Mouse (Mus musculus): Measurements from ENCODE around the gene Runx2. TPM values are rescaled to one million over a fixed set of nuclear protein-coding genes. Genes with fewer than 3 reads are reported as not detected.
A peak's percentile ranks its signal among the peaks of the same experiment; 100 is the strongest.

Runx2 gene
- polyA plus RNA-seq, 1 experiment from 2014 or later, result 0.25 TPM

DNA sequence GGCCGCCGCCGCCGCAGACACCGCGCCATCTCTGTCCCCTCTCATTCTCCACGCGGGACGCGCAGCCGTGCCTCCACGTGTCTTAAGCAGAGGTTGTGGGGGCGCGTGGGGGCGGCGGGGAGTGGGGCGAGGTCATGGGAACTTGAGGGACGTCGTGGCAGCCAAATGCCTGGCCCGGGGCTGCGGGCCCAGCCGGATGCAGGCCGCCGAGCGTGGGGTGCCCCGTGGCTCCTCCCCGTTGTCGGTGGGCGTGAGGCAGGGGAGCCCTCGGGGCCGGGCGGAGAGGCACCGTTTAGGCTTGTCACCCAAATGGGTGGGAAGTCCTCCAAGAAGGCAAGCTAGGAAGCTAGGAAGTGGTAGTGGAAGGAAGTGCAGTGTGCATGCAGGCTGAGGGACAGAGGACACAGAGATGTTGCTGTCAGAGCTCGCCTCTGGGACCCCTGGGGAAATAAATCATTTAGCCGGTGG lies 37.2 kb downstream of the Runx2 start:
- H3K4me1 ChIP-seq (ENCODE audit: control insufficient read depth, insufficient read depth, low read length), result peaks cover 4% of the 10 kb centered on the region; the same call in 1 of the 2 replicates
- WGBS, result 1% methylated on average over 35 of the region's 35 CpGs
- H3K27ac ChIP-seq (ENCODE audit: low read depth, low read length), result peak overlapping the region; percentile 88

DNA sequence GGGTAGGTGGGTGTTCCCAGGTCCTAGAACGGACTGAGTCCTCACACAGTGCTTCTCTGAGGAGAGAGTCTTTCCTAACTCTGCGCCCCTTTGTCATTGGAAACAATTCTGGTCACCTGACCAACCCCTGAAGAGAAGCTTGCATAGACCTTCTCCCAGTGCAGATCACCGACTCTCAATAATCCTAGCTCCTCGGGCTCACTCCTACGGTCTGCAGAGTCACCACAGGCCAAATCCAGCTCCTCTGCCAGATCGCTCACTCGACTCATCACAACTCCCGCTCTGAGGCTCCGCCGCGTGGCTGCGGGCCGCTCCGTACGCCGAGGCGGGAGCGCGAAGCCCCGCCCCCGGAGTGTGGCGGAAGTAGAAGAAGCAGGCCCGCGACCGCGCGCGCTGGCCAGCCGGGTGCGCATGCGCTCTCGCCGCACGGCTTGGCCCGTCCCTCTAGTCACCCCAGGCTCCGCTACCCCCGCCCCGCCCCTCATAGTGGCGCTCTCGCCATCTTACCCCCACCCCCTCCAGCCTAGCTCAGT lies 37.8 kb downstream of the Runx2 start, which contains the start of gene Supt3:
TSS of gene Supt3 (plus strand) at position 415 of the 533 bp plus-strand sequence.
- Histone ChIP-seq H3K36me3 (ENCODE audit: control insufficient read depth, insufficient read depth, low read length) (no peaks in the 10 kb centered on the region), H3K27ac (ENCODE audit: low read depth, low read length) (peak within 1 kb of the TSS; percentile 88), H3K9ac (ENCODE audit: low read length) (peak within 1 kb of the TSS; percentile 97), H3K4me1 (ENCODE audit: control insufficient read depth, insufficient read depth, low read length) (peaks cover 4% of the 10 kb centered on the region; the same call in 1 of the 2 replicates), H3K27me3 (replicated peaks; ENCODE audit: control insufficient read depth, insufficient read depth, low read length) (no peaks in the 10 kb centered on the region), H3K9me3 (replicated peaks; ENCODE audit: control insufficient read depth, low read length) (no peaks in the 10 kb centered on the region), H3K4me3 (ENCODE audit: low read depth, low read length) (peak within 1 kb of the TSS; percentile 80), H3K4me2 (ENCODE audit: low read length) (peak within 1 kb of the TSS; percentile 64)
- under 1% methylated on average over 38 of the region's 40 CpGs for WGBS
- DNase-seq (ENCODE audit: low spot score) (peak; percentile 97), ATAC-seq (peak; percentile 98)

More for the DNA sequence above, 37.2 kb downstream of the Runx2 start:
- peak overlapping the region; percentile 97 for H3K9ac ChIP-seq (ENCODE audit: low read length)
- no peaks in the 10 kb centered on the region for H3K36me3 ChIP-seq (ENCODE audit: control insufficient read depth, insufficient read depth, low read length)
- no peaks in the 10 kb centered on the region for H3K27me3 ChIP-seq (replicated peaks; ENCODE audit: control insufficient read depth, insufficient read depth, low read length)
- ATAC-seq (peak; percentile 90), DNase-seq (ENCODE audit: low spot score) (peak; percentile 73)
- H3K9me3 ChIP-seq (replicated peaks; ENCODE audit: control insufficient read depth, low read length), result no peaks in the 10 kb centered on the region
- peak overlapping the region; percentile 80 for H3K4me3 ChIP-seq (ENCODE audit: low read depth, low read length)
- H3K4me2 ChIP-seq (ENCODE audit: low read length), result peak overlapping the region; percentile 64

DNA sequence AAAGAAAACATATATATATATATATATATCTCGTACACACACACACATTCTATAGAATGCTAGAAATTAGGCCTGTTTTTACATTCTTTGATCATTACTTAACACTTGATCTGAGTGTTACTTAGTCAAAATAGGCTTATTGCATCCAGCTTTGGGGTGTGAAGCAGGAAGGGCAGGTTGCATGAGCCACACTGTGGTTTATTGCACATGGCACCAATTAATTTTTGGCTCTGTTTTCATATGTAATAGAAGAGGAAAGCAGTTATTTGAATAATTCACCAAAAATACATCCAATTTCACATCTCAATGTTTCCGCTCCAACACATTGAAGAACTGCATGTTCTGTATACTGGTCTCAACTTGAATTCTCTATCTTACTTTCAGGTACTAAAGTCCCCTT lies 42.0 kb downstream of the Runx2 start:
- Histone ChIP-seq H3K27me3 (replicated peaks; ENCODE audit: control insufficient read depth, insufficient read depth, low read length) (no peaks in the 10 kb centered on the region), H3K27ac (ENCODE audit: low read depth, low read length) (no peak overlapping the region), H3K4me1 (ENCODE audit: control insufficient read depth, insufficient read depth, low read length) (no peaks in the 10 kb centered on the region), H3K9ac (ENCODE audit: low read length) (no peak overlapping the region), H3K9me3 (replicated peaks; ENCODE audit: control insufficient read depth, low read length) (no peaks in the 10 kb centered on the region), H3K4me2 (ENCODE audit: low read length) (no peak overlapping the region), H3K36me3 (ENCODE audit: control insufficient read depth, insufficient read depth, low read length) (no peaks in the 10 kb centered on the region), H3K4me3 (ENCODE audit: low read depth, low read length) (no peak overlapping the region)
- WGBS, result 84% methylated on average over 2 of the region's 2 CpGs
- ATAC-seq (no peak), DNase-seq (ENCODE audit: low spot score) (no peak)

DNA sequence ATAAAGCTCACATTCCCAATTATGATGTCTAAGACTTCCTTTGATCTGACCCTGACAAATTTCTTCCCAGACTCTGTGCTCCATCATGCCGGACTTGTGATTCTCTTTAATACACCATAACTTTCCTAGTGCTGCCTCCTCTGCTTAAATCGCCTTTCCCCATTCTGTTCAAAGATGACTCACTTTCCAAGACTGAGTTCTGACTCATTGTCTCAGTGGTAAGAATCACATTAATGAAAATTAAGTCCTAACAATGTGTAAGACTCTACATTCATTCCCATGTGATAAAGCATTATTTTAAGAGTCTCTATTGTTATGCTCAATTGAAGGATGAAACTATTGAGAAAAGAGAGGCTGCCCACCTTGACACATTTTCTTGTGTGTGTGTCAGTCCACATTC lies 43.7 kb downstream of the Runx2 start:
- ATAC-seq (no peak), DNase-seq (ENCODE audit: low spot score) (no peak)
- Histone ChIP-seq H3K9ac (ENCODE audit: low read length) (no peak overlapping the region), H3K4me3 (ENCODE audit: low read depth, low read length) (no peak overlapping the region), H3K36me3 (ENCODE audit: control insufficient read depth, insufficient read depth, low read length) (no peaks in the 10 kb centered on the region), H3K4me1 (ENCODE audit: control insufficient read depth, insufficient read depth, low read length) (no peaks in the 10 kb centered on the region), H3K27ac (ENCODE audit: low read depth, low read length) (no peak overlapping the region), H3K9me3 (replicated peaks; ENCODE audit: control insufficient read depth, low read length) (no peaks in the 10 kb centered on the region), H3K4me2 (ENCODE audit: low read length) (no peak overlapping the region), H3K27me3 (replicated peaks; ENCODE audit: control insufficient read depth, insufficient read depth, low read length) (no peaks in the 10 kb centered on the region)
- WGBS, result 87% methylated on average over 2 of the region's 2 CpGs

DNA sequence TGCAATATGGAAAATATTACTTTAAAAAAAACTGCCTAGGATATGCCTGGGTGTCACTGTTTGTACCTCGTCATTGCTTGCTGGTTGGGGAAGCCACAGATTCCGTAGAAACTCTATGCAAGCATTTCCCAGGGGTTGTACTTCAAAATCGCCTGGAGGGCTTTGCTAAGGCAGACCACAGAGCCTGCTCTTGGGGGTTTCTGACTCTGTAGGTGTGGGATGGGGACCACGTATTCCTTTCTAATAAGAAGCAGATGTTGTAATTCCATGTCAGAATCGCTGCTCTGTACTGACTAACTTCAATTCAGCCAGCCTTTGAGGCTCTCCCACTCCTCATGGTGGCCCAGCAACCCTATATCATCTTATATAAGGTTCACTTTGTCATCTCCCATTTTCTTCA lies 46.1 kb downstream of the Runx2 start:
- Histone ChIP-seq H3K36me3 (ENCODE audit: control insufficient read depth, insufficient read depth, low read length) (no peaks in the 10 kb centered on the region), H3K9ac (ENCODE audit: low read length) (no peak overlapping the region), H3K27ac (ENCODE audit: low read depth, low read length) (no peak overlapping the region), H3K4me2 (ENCODE audit: low read length) (no peak overlapping the region), H3K9me3 (replicated peaks; ENCODE audit: control insufficient read depth, low read length) (no peaks in the 10 kb centered on the region), H3K4me3 (ENCODE audit: low read depth, low read length) (no peak overlapping the region), H3K4me1 (ENCODE audit: control insufficient read depth, insufficient read depth, low read length) (no peaks in the 10 kb centered on the region), H3K27me3 (replicated peaks; ENCODE audit: control insufficient read depth, insufficient read depth, low read length) (no peaks in the 10 kb centered on the region)
- DNase-seq (ENCODE audit: low spot score) (no peak), ATAC-seq (no peak)
- WGBS, result 67% methylated on average over 5 of the region's 5 CpGs

DNA sequence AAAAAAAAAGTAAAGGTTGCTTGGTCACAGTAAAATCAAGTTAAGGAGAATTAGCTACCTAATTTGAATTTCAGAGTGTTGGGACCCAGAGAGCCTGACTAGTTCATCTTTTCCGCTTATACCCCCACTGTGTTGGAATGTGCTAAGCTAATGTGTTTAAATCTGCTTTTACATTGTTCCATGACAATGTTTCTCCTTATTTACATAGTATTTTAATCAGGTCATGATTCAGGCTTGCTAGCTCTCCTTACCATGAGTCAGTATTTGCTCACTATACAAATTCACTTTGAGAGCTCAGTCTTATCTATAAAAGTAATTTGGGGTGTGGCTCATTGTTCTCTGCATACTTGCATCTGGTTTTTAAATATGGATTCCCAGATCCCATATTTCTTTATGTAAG lies 47.2 kb downstream of the Runx2 start:
- Histone ChIP-seq H3K36me3 (ENCODE audit: control insufficient read depth, insufficient read depth, low read length) (no peaks in the 10 kb centered on the region), H3K4me2 (ENCODE audit: low read length) (no peak overlapping the region), H3K27ac (ENCODE audit: low read depth, low read length) (no peak overlapping the region), H3K9ac (ENCODE audit: low read length) (no peak overlapping the region), H3K4me1 (ENCODE audit: control insufficient read depth, insufficient read depth, low read length) (no peaks in the 10 kb centered on the region), H3K27me3 (replicated peaks; ENCODE audit: control insufficient read depth, insufficient read depth, low read length) (no peaks in the 10 kb centered on the region), H3K4me3 (ENCODE audit: low read depth, low read length) (no peak overlapping the region), H3K9me3 (replicated peaks; ENCODE audit: control insufficient read depth, low read length) (no peaks in the 10 kb centered on the region)
- DNase-seq (ENCODE audit: low spot score) (no peak), ATAC-seq (no peak)
- WGBS, result 76% methylated on average over 1 of the region's 1 CpGs

DNA sequence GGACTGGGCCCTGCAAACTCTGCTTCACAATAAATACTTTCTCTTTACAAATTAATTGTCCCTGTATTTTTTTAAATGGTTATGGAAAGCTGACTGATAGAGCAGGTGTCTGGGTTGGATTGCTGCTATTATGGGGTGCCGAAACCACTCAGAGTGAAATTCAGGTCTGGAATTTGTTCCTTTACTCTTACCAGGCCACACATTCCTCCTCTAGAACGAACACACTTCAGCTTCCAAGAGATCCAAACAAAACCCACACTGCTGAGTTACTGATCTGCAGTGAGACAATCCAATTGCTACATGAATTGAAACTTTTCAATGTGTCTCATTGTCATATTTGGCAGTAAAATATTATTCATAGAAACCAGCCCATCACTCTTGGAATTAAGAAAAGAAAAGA lies 47.6 kb downstream of the Runx2 start:
- Histone ChIP-seq H3K36me3 (ENCODE audit: control insufficient read depth, insufficient read depth, low read length) (no peaks in the 10 kb centered on the region), H3K27ac (ENCODE audit: low read depth, low read length) (no peak overlapping the region), H3K9me3 (replicated peaks; ENCODE audit: control insufficient read depth, low read length) (no peaks in the 10 kb centered on the region), H3K4me1 (ENCODE audit: control insufficient read depth, insufficient read depth, low read length) (no peaks in the 10 kb centered on the region), H3K9ac (ENCODE audit: low read length) (no peak overlapping the region), H3K27me3 (replicated peaks; ENCODE audit: control insufficient read depth, insufficient read depth, low read length) (no peaks in the 10 kb centered on the region), H3K4me3 (ENCODE audit: low read depth, low read length) (no peak overlapping the region), H3K4me2 (ENCODE audit: low read length) (no peak overlapping the region)
- no peak for DNase-seq (ENCODE audit: low spot score)
- 71% methylated on average over 2 of the region's 2 CpGs for WGBS
- no peak for ATAC-seq

DNA sequence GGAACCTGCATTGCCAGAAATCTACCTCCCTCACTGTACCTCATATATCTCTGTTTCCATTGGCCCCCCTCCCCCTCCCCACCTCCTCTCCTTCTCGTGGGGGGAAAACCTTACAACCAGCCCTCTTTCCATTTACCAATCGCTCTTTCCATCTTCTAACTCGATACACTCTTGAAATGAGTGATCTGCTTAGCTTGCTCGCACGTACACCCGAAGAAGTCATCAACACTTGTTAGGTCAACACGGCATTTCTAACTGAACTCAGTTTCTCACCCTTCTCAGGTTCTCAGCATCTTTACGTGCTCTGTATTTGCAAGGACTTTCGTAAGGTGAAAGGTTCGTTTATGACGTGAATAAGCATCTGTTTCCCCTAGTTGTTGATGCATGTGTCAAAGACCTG lies 48.3 kb downstream of the Runx2 start:
- Histone ChIP-seq H3K27me3 (replicated peaks; ENCODE audit: control insufficient read depth, insufficient read depth, low read length) (no peaks in the 10 kb centered on the region), H3K4me2 (ENCODE audit: low read length) (no peak overlapping the region), H3K4me1 (ENCODE audit: control insufficient read depth, insufficient read depth, low read length) (no peaks in the 10 kb centered on the region), H3K9me3 (replicated peaks; ENCODE audit: control insufficient read depth, low read length) (no peaks in the 10 kb centered on the region), H3K27ac (ENCODE audit: low read depth, low read length) (no peak overlapping the region), H3K36me3 (ENCODE audit: control insufficient read depth, insufficient read depth, low read length) (no peaks in the 10 kb centered on the region), H3K9ac (ENCODE audit: low read length) (no peak overlapping the region), H3K4me3 (ENCODE audit: low read depth, low read length) (no peak overlapping the region)
- no peak for ATAC-seq
- WGBS, result 90% methylated on average over 11 of the region's 11 CpGs
- no peak for DNase-seq (ENCODE audit: low spot score)

DNA sequence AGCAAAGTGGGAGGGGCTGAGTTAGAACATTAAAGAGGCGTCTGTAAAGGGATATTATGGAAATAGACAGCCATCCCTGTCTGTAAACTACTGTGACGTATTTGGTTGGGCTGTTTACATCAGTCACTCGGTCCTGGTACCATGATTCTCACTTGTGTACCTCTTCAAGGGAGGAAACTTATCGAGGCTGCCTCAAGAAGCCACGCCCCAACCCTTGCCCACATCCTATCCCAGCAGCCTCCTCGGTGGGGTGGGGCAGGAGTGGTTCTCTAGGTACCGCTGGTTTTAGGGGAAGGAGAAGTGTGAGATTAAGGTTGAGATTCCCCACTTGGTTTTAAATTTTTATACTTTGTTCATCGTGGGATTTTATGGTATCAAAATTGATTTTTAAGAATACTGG lies 69.2 kb downstream of the Runx2 start:
- H3K4me1 ChIP-seq (ENCODE audit: control insufficient read depth, insufficient read depth, low read length), result no peaks in the 10 kb centered on the region
- no peaks in the 10 kb centered on the region for H3K36me3 ChIP-seq (ENCODE audit: control insufficient read depth, insufficient read depth, low read length)
- 90% methylated on average over 8 of the region's 8 CpGs for WGBS

More for the DNA sequence above, 69.2 kb downstream of the Runx2 start:
- Histone ChIP-seq H3K27ac (ENCODE audit: low read depth, low read length) (no peak overlapping the region), H3K9ac (ENCODE audit: low read length) (no peak overlapping the region), H3K9me3 (replicated peaks; ENCODE audit: control insufficient read depth, low read length) (no peaks in the 10 kb centered on the region), H3K4me3 (ENCODE audit: low read depth, low read length) (no peak overlapping the region), H3K27me3 (replicated peaks; ENCODE audit: control insufficient read depth, insufficient read depth, low read length) (0 out of 2 replicates have a peak, but pooled peaks cover 7% of the 10 kb centered on the region), H3K4me2 (ENCODE audit: low read length) (no peak overlapping the region)
- DNase-seq (ENCODE audit: low spot score), result no peak
- ATAC-seq, result no peak
